Mouse (Mus musculus): Measurements from ENCODE around the gene Kdm8.

Kdm8 gene

DNA sequence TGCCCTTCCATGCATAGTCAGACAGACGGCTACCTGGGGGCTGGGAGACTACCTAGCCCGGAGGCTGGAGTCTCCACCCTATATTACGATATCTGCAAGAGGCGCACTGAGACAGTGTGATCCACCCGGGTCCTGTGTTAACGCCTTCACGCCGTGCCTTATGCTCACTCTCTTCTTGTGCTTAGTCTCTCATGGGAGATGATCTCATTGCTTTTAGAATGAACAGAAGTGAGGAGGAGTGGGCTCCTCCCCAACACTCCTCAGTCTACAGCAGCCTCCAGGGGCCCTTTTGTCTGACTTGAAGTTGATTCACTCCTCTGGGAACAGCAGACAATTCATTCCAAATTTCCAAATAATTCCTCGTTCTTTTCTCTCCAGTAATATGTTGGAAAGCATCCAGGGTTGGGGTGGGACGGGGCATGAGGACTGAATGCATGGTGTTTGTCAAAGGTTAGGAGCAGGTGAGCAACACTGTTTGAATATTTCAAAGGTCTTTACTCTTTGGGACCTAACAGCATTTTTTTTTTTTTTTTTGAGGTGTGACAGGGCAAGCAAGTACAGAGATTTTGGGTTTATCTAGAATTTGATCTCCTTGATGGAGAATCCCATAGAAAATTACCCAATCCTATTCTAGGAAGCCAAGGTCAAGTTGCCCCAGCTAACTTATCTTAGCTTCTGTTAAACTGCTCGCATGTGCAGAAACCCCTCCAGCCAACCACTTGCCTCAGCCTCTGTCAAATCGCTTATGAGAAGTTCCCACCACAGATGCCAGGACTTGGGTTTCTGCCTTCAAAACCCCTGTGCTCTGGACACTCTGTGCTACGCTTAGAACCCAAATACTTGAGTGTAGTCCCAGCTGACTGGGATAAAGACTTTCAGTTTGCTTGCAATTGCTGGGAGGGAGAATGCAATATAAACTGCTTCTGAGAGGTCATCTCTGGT, 55.7 kb downstream of the Kdm8 start:
- DNase-seq (ENCODE audit: extremely low read depth, insufficient read length, low spot score), result no peak

DNA sequence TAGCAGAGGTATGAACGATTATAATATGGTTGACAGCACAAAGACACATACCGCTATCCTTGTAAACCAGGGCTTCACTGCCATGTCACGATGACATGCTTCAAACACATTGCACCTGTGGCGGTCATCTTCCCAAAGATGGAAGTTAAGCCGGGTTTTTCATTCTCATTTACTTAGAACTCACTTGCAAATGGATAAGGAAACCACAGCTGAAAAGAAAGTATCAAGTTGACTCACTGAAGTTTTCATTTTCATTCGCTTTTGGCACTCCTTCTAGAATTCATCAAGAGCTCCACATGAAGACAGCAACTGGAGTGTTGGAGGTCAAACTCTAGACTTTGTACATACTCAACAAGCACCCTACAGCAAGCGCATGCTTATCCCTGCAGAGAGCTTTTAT, 56.4 kb downstream of the Kdm8 start:
- no peak for DNase-seq (ENCODE audit: extremely low read depth, insufficient read length, low spot score)

DNA sequence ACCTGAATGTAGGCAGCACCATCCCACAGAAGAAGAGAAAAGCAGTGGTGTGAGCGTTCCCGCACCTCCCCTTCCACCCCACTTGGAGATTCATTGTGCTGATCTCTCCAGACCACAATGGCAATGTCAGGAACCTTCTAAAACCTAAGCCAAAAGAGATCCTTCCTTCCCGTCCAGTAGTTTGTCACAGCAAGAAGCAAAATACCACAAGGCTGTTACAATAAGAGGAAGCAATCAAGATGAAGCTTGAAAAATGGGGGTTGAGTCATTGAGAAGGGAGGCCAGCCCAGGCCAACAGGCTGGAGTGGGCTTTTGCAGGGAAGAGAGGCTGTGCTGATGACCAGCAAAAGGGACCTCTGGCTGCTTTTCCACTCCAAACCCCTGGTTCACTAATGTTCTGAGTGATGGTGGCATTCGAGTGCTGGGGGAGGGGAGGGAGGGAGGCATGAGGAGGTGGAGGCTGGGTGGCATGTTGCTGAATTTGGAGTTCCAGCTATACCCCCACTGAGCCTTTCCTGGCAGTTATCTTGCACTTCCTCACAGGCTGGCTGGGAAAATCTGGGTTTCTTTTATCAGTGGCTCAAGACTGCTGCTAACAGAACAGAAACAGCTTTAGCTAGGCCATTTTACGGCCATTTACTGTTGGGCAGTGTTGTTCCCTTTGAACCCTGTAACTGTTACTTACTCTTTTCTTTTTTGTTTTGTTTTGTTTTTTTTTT, 59.1 kb downstream of the Kdm8 start:
- DNase-seq (ENCODE audit: extremely low read depth, insufficient read length, low spot score), result no peak

DNA sequence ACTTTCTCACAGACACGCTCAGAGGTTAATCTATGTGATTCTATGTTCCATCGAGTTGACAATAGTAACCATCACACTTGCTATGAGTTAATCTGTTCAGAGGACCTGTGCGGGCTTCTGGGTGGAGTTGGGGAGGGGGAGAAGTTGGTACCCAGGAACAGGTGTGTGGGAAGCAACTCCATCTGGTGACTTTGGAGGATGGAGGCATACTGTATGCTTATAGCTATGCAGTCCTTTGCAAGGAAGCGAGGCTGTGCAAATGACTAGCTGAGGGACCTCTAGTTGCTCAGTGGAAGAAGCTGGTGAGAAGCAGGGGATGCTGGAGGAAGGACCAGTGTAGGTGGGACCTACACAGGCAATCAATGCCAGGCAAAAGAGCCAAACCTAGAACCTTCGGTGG, 60.1 kb downstream of the Kdm8 start:
- DNase-seq (ENCODE audit: extremely low read depth, insufficient read length, low spot score), result no peak

DNA sequence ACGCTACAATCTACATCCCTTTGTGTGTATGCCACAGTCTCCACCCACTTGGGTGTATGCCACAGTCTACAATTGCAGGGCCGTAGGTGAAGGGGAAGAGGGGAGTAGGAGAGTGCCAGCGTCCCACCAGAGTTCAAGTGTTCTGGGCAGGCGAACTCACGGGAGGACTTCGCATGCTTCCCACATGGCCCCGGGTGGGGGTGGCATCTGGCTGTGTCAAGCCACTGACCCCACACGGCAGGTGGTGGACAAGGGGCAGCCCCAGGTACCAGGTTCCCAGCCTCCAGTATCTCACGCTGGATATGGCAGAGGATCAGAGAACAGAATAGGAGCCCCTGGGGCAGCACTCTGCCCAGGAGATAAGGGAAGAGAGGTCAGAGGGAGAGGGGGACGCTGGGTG, 61.1 kb downstream of the Kdm8 start:
- no peak for DNase-seq (ENCODE audit: extremely low read depth, insufficient read length, low spot score)

DNA sequence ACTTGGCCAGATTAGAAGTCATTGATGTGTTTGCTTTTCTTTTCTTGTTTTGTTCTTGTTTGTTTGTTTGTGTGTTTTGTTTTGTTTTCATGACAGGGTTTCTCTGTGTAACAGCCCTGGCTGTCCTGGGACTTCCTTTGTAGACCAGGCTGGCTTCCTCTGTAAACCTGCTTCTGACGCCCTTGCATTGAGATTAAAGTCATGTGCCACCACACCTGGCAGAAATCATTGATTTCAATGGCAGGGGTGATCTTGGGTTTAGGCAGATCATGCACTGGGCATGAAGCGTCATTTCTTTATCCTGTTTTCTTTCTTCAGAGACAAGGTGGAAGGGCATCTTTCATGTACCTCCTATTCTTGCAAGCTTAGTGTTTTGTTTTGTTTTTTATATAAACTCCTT, 62.8 kb downstream of the Kdm8 start:
- no peak for DNase-seq (ENCODE audit: extremely low read depth, insufficient read length, low spot score)

DNA sequence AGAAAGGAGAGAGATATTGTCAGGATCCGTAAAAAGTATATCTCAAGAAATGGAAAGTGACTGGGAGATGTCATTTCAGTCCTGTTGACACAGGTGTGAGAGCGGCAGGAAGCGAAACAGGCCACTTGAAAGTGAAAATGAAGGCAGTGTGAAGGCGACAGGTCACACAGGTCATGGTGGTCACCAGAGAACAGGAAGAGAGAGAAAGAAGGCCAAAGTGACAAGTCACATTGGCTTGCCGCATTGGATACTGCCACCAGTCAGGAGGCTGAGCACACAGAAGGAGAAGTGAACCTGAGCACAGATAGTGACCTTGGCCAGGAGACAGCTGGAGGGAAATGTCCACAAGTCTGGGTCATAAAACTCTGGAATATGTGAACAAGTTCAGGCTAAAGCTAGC, 67.0 kb downstream of the Kdm8 start:
- DNase-seq (ENCODE audit: extremely low read depth, insufficient read length, low spot score), result no peak

DNA sequence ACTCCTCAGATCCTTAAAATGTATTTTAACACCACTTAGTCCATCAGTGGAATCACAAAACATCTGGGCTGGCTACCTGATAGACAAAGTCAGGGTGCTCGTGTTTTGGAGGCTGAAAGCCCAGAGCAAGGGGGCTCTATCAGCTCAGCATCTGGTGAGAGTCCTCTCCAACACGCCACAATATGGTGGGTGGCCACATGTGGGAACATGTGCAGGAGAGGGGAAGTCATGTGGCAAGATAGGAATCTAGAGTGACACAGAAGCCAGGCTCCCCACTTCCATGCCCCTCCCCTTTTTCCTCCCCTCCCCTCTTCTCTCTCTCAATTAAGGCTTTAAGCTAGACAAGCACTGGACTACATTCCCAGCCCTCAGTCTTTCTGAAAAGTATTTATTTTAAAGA, 67.4 kb downstream of the Kdm8 start:
- DNase-seq (ENCODE audit: extremely low read depth, insufficient read length, low spot score), result no peak

Data from 3134 (cell line).